Mouse (Mus musculus) E14TG2a.4 (cell line): Measurements from ENCODE around the gene Olfr273.

Source experiments
- CTCF ChIP-seq: conservative IDR thresholded peaks from 2 replicates; pipeline ENCODE4 v1.5.1; 2014; ENCODE audit warnings: low read length
- NANOG ChIP-seq: IDR thresholded peaks from 2 replicates; pipeline ENCODE4 v1.6.1; 2014; ENCODE audit warnings: borderline replicate concordance, low read length, mixed read lengths
- POU5F1 ChIP-seq: IDR thresholded peaks from 2 replicates; pipeline ENCODE4 v1.6.1; 2014; ENCODE audit warnings: low read length, borderline replicate concordance

GRCm38 (mm10) chr4:52849672-52850071, 9.4 kb downstream of the Olfr273 start:
- TF ChIP-seq CTCF (no peak), POU5F1 (no peak), NANOG (no peak)
